Mouse (Mus musculus) Patski (cell line): Measurements from ENCODE around the gene Rasgef1c. TPM values are rescaled to one million over a fixed set of nuclear protein-coding genes. Genes with fewer than 3 reads are reported as not detected.

Source experiments
- ATAC-seq: fragments of 100-300 bp; one replicate; pipeline ENCODE4 v1.8.0; 2021
- CTCF ChIA-PET: fragments of 350-600 bp; sonication (Branson Sonifier 250); formaldehyde crosslinking; loops from one replicate; lab custom pipeline; 2022; ENCODE audit warnings: inconsistent platforms; lab: Charles Lee
- POLR2A ChIA-PET: fragments of 350-600 bp; sonication (Branson Sonifier 250); formaldehyde crosslinking; loops from one replicate; lab custom pipeline; 2022; ENCODE audit warnings: antibody characterized with exemption, inconsistent platforms; lab: Charles Lee
- DNase-seq: peaks from one replicate; pipeline ENCODE4 v3.0.0-alpha.2; 2011; ENCODE audit warnings: low read depth, low spot score
- H3K27me3 ChIP-seq: fragments of 371-371 bp; one replicate; pipeline ENCODE4 v1.5.1; 2021
- CTCF ChIP-seq: fragments of 100-300 bp; IDR thresholded peaks from one replicate; pipeline ENCODE4 v1.5.1; 2021
- in situ Hi-C: fragments of 300-500 bp; cut with MboI; formaldehyde crosslinking; loops from 3 replicates; pipeline ENCODE4 v1.11.1; 2018; ENCODE audit warnings: low pct_unique_long_range_greater_than_20kb, mixed read lengths
- polyA plus RNA-seq: library from polyadenylated mRNA; unstranded; gene quantifications from one replicate; pipeline ENCODE4 v1.2.3, GENCODE M21; 2021

Rasgef1c gene
- polyA plus RNA-seq, 1 experiment from 2014 or later: 0.77 TPM

DNA sequence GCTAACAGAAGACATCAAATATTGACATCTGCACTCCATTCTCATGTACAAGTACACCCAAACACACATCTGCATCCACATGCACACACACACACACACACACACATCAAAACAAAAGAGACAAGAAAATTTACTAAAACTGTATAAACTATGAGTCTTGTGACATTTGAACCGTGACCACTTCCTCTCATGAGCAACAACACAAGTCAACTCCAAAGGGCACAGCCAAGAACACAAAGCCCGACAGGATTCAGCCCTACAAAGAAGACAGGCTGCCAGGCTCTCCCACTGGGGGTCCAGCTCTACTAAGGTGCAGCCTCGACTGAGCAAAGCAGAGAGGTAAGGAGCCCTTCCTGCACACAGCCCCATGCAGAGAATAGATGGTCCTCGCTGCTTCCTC lies 81.2 kb downstream of the Rasgef1c start:
- DNase-seq (no peak), ATAC-seq (no peak)
- POLR2A ChIA-PET: interaction anchor here (0.7 kb wide), 1 partner anchor 151 kb away, joined by 5 read pairs; no protein-coding TSS in a partner anchor
- H3K27me3 ChIP-seq: no peaks in the 10 kb centered on the region
- CTCF ChIA-PET: no interaction called here
- no peak for TF ChIP-seq CTCF
- in situ Hi-C loops: no loop called here

DNA sequence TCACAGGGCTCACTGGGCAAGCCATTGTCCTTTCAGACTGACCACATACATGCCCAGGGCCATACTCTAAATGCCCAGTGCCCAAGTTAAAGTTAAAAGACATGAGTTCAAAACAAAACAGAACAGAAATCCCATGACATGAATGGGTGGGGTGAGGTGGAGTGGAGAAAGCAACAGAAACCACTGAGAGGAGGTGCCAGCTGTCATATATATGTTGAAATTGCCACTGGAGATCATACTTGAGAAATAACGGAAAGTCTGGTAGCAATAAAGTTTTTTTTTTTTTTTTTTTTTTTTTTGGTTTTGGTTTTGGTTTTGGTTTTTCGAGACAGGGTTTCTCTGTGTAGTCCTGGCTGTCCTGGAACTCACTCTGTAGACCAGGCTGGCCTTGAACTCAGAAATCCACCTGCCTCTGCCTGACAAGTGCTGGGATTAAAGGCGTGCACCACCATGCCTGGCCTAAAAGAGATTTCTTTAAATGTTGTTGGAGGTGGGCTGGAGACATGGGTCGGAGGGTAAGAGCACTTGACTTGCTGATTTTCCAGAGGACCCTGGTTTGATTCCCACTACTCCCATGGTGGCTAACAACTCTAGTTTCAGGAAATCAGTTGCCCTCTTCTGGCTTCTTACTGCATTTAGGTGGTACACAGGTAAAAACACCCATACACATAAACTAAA lies 82.4 kb downstream of the Rasgef1c start:
- no peaks in the 10 kb centered on the region for H3K27me3 ChIP-seq
- ChIA-PET POLR2A (no interaction called here), CTCF (interaction anchor here (1.0 kb wide), 1 partner anchor 9 kb away, joined by 3 read pairs; no protein-coding TSS in a partner anchor)
- in situ Hi-C loops: no loop called here
- no peak for DNase-seq
- no peak for ATAC-seq
- TF ChIP-seq CTCF: no peak

DNA sequence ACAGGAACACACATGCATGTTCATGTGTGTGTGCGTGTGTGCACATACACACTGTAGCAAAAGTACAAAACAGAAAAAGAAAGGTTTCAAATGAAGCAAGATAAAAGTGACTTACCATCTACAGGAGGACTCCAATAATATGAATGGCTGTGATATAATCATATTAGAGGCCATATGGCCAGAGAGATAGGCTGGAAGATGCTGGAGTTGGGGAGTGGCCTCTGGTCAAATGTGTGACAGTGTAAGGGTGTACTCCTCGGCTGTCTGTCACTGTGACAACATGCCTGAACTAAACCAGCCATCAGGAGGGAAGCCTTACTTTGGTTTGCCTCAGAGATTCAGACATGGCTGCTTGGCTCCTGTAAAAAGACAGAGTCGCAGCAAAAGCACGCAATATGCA lies 83.4 kb downstream of the Rasgef1c start:
- TF ChIP-seq CTCF: no peak
- DNase-seq (no peak), ATAC-seq (no peak)
- POLR2A ChIA-PET: no interaction called here
- H3K27me3 ChIP-seq: no peaks in the 10 kb centered on the region
- CTCF ChIA-PET: interaction anchor here (2.0 to 2.3 kb wide), 2 partner anchors 43 to 140 kb away, joined by 7 to 10 read pairs; no protein-coding TSS in a partner anchor
- in situ Hi-C loops: loop anchor here (5.0 kb wide), 1 partner anchor 147 kb away; the partner anchor contains the start of gene Tbc1d9b

DNA sequence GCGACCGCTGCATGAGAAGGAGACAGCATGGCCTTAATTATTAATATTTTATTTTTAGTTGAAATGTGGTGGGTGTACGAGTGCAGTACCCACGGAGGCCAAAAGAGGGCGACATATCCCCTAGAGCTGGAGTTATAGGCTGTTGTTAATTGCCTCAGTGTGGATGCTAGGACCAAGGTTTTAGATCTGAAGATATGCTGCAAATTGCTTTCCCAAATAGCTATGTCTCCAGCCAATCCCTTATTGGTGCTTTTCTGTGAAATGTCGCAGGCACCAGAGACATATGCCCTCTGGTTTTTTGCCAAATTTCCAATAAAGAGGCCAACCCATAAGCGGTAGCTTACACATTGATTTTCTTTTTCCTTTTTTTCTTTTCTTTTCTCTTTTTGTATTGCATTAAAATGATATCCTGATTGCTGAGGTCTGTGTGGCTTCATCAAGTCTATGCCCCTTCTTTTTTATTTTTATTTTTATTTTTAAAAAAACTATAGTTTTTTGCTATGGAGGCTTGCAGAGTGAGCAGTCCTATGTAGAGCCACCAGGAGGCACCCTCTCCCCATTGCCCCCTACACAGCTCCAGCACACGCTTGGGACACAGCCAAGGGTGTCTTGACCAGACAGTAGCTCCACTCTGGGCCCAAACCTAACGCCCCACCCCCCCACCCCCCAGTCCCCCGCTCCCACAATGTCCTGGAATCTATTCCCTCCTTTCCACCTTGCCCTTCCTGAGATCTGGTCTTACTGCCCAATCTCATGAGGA lies 84.8 kb downstream of the Rasgef1c start:
- ChIA-PET POLR2A (interaction anchor here (0.9 kb wide), 1 partner anchor 306 kb away, joined by 3 read pairs; the partner anchor contains the start of gene Maml1), CTCF (interaction anchor here (0.7 to 3.5 kb wide), 18 partner anchors 8 to 145 kb away, joined by 3 to 32 read pairs (median 4); partner anchors contain the start of gene Tbc1d9b)
- TF ChIP-seq CTCF: peak; percentile 88
- ATAC-seq (peak; percentile 58), DNase-seq (no peak)
- in situ Hi-C loops: loop anchor here (5.0 kb wide), 1 partner anchor 146 kb away; the partner anchor contains the start of gene Tbc1d9b
- no peaks in the 10 kb centered on the region for H3K27me3 ChIP-seq

DNA sequence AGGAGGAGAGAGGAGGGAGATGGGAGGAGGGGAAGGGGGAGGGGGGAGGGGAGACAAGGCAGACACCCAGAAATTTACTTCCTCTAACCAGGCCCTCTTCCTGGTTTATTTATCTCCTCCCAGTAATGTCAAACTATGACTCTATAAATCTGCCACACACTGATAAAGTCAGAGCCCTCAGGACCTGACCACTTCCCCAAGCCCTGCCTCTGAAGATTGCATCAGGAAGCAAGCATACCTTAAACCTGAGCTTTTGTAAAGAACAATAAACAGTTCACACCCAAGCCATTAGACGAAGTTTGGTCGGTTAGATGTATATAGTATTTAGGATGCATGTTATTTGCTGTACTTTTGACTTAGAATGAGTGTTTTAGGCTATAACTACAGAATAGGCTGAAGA lies 92.9 kb downstream of the Rasgef1c start:
- DNase-seq: no peak
- ATAC-seq: no peak
- ChIA-PET CTCF (interaction anchor here (1.2 kb wide), 1 partner anchor 8 kb away, joined by 6 read pairs; no protein-coding TSS in a partner anchor), POLR2A (no interaction called here)
- in situ Hi-C loops: no loop called here
- no peaks in the 10 kb centered on the region for H3K27me3 ChIP-seq
- no peak for TF ChIP-seq CTCF

DNA sequence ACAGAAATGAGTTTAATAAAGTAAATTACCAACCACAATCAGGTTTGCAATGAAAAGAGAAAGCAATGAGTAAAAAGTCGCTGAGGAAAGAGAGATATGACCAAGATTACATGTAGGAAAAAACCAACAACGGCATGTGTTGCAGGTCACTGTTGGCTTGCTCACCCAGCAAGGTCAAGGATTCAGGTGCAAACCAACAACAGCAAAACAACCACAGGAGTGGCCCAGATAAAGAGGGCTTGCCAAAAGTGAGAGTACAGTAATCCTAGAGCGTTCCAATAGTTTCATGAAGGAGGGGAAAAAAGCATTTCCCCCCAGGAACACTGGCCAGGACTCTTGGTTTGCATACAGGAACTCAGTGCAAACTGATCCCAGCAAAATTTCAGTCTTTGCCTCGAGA lies 94.8 kb downstream of the Rasgef1c start:
- H3K27me3 ChIP-seq: no peaks in the 10 kb centered on the region
- ChIA-PET POLR2A (no interaction called here), CTCF (no interaction called here)
- TF ChIP-seq CTCF: no peak
- ATAC-seq (no peak), DNase-seq (no peak)
- in situ Hi-C loops: no loop called here

DNA sequence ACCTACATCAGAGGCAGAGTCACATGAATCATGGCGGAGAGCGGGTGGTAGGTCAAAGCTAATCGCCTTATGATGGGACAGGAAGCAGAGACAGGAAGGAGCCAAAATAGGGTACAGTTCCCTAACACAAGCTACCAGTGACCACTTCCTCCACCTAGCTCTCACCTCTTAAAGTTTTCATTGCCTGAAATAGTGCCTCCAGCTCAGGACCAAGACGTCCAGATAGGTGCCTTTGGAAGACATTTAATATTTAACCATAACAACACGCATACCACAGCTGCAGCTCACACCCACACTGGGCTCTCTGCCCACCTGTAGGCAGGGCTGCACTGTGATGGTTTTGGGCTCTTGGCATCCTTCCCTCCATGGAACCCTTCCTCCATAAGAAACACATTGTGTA lies 95.7 kb downstream of the Rasgef1c start:
- POLR2A ChIA-PET: no interaction called here
- DNase-seq (no peak), ATAC-seq (no peak)
- no peaks in the 10 kb centered on the region for H3K27me3 ChIP-seq
- no peak for TF ChIP-seq CTCF
- in situ Hi-C loops: no loop called here
- CTCF ChIA-PET: interaction anchor here (1.2 to 1.3 kb wide), 2 partner anchors 10 to 133 kb away, joined by 5 to 8 read pairs; no protein-coding TSS in a partner anchor

DNA sequence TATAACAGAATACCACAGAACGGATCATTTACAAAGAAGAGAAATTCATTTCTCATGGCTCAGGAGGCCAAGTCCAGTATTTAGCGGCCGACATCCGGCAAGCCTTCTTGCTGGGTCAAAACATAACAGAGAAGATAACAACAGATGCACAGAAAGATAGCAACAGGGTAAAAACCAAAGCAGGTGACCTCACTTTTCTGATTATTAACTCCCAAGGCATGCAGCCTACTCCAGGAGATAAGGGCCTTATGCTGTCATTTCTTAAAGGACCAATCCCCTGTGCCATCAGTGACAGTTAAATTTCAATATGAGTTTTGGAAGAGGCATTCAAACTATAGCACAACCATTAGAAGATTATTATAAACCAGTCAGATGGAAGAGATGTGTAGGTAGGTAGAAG lies 101.2 kb downstream of the Rasgef1c start:
- no peaks in the 10 kb centered on the region for H3K27me3 ChIP-seq
- no peak for DNase-seq
- TF ChIP-seq CTCF: no peak
- in situ Hi-C loops: no loop called here
- POLR2A ChIA-PET: no interaction called here
- CTCF ChIA-PET: interaction anchor here (1.1 kb wide), 1 partner anchor 14 kb away, joined by 3 read pairs; no protein-coding TSS in a partner anchor
- ATAC-seq: no peak

DNA sequence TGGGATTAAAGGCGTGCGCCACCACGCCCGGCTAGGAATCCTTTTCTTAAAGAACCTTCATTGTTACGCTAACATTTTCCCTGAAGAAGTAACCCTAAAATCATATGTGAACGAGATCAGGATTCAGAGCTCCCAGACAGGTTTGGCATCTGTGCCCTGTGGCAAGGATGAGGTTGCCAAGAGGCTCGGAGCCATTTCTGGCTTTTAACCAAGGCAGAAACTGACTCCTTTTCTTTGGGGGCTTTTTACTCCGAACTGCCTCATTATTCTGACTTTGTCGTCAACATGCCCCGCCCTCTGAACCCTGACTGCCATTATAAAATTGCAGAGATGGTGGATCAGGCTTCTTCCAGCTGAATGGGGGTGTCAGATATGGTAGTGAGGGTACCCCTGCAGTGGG lies 106.1 kb downstream of the Rasgef1c start:
- ChIA-PET CTCF (interaction anchor here (2.5 kb wide), 1 partner anchor 10 kb away, joined by 8 read pairs; no protein-coding TSS in a partner anchor), POLR2A (no interaction called here)
- H3K27me3 ChIP-seq: peaks cover 11% of the 10 kb centered on the region
- DNase-seq: no peak
- no peak for ATAC-seq
- in situ Hi-C loops: no loop called here
- TF ChIP-seq CTCF: no peak

DNA sequence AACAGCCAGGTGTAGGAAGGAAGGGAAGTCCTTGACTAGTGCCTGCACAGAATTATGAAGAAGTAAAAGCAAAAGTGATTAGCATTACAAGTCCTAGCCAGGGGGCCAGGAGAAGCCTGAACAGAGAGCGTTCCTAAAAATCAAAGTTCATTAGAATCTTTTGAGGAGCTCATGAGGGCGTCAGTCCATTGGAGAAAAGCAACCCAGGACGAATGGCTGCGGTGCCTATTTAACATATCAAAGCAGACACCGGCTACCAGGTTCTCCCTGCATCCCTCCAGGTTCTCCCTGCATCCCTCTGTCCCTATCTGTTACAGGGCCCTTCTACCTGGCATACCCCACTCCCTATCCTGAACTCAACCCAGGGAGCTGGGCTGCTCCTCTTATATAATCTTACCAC lies 106.6 kb downstream of the Rasgef1c start:
- POLR2A ChIA-PET: no interaction called here
- in situ Hi-C loops: no loop called here
- no peak for DNase-seq
- CTCF ChIA-PET: interaction anchor here (2.5 kb wide), 1 partner anchor 11 kb away, joined by 8 read pairs; no protein-coding TSS in a partner anchor
- TF ChIP-seq CTCF: no peak
- H3K27me3 ChIP-seq: peaks cover 11% of the 10 kb centered on the region
- no peak for ATAC-seq

DNA sequence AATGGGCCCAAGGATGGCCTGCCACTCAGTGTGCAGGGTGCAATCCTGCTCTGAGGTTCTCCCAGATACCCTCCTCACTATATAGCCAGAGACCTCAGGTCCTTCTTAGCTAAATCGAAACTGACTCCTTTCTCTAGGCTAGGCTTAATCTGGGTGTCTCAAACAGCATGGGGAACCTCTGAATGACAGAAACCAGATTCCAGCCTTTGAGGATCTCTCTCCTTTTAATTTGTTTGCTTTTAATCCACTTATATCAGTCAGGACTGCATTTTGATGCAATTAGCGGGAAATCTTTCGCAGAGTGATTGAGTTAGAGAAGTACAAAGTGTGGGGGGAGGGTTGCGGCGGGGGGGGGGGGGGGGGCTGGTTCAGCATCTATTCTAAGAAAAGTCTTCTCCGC lies 111.4 kb downstream of the Rasgef1c start:
- POLR2A ChIA-PET: no interaction called here
- ATAC-seq (no peak), DNase-seq (no peak)
- CTCF ChIA-PET: no interaction called here
- in situ Hi-C loops: no loop called here
- peaks cover 11% of the 10 kb centered on the region for H3K27me3 ChIP-seq
- TF ChIP-seq CTCF: no peak
